Mouse (Mus musculus): ENCODE measurements at regions not wholly inside any gene's neighbourhood (a gene's known extent, or its start where the extent isn't known, plus 50 kb on each side); places are given as distances from the start of the nearest gene placed in this dataset.

DNA sequence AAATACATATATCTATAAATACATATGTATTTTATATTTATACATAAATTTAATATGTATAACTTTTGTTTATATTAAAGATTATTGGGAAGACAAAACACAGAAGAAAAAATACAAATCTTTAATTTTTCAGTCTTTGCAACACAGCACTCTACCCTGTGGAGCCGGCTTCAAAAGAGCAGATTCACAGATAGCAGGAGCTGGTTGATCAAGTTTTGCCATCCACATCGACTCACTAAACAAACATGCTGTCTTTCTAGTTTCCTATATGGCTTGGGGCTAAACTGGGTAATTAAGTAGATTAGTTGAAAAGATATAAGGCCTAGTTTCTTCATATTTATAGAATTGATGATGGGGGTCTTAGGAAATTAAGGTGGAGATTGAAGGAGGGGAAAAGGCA, 311.2 kb upstream of the Marcks start:
- no peak overlapping the region for H3K4me3 ChIP-seq
- no peak overlapping the region for H3K27ac ChIP-seq
- DNase-seq: no peak
- TF ChIP-seq CTCF (IDR thresholded peaks at IDR 0.05): no peak
- TF ChIP-seq POLR2A (IDR thresholded peaks at IDR 0.05; ENCODE audit: insufficient read depth, low read depth, low read length): no peak
- no peak for TF ChIP-seq EP300 (IDR thresholded peaks at IDR 0.05; ENCODE audit: insufficient read depth, low read depth, low read length)
- intact Hi-C loops (cut with DNase I): no loop called here
- WGBS: 90% methylated on average over 2 of the region's 2 CpGs
- H3K79me2 ChIP-seq (replicated peaks; ENCODE audit: control insufficient read depth, insufficient read depth, low read length): no peaks in the 10 kb centered on the region
- H3K27me3 ChIP-seq (ENCODE audit: control insufficient read depth, insufficient read depth, low read length): no peaks in the 10 kb centered on the region
- no peak overlapping the region for H3K9ac ChIP-seq (ENCODE audit: low read depth, low read length)
- no peaks in the 10 kb centered on the region for H3K36me3 ChIP-seq (ENCODE audit: control insufficient read depth, insufficient read depth, low read length)
- peaks cover 3% of the 10 kb centered on the region for H3K4me1 ChIP-seq (ENCODE audit: control insufficient read depth, insufficient read depth, low read length)

DNA sequence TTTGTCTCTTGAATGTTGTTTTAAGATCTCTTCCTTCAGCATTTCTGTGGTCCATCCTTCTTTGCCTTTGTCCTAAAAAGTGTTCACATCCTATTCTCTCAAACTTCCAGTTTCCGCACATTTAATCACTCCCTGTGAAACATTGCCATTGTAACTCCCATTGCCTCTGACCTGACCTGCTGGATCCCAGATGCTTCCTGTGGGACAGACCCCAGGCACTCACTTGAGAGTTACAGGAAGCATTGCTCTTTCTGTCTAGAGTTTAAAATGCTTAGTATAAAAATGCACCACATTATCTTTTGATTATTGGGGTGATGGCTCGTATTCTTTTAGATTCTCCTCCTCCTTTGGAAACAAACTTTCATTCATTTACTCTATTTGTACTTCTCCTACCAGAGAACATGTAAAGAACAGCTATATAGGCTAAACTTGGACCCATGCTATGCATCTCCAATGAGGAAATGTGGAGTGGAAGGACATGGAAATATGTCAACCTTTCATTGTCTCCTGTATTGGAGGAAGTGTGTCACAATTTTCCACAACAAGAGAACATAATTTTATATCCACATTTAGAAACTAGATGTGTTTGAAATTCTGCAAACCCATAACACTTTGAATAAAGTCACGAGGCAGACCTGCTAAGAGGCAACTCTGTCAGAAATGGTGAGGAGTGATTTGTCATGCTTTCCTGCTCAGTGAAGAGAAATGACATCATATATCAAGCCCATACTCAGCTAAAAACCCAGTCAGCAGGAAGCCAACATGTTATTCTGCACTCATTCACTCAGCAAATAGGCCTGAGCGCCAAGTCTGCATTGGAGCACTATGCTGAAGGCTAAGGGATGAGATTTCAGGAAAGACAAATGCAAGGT, 308.8 kb upstream of the Marcks start:
- no peak overlapping the region for H3K4me3 ChIP-seq
- H3K36me3 ChIP-seq (ENCODE audit: control insufficient read depth, insufficient read depth, low read length): no peaks in the 10 kb centered on the region
- TF ChIP-seq CTCF (IDR thresholded peaks at IDR 0.05) (no peak), POLR2A (IDR thresholded peaks at IDR 0.05; ENCODE audit: insufficient read depth, low read depth, low read length) (no peak), EP300 (IDR thresholded peaks at IDR 0.05; ENCODE audit: insufficient read depth, low read depth, low read length) (0 out of 2 replicates have a peak, but pooled peaks have one; percentile 38)
- H3K9ac ChIP-seq (ENCODE audit: low read depth, low read length): no peak overlapping the region
- no peaks in the 10 kb centered on the region for H3K79me2 ChIP-seq (replicated peaks; ENCODE audit: control insufficient read depth, insufficient read depth, low read length)
- H3K27ac ChIP-seq: peak overlapping the region; percentile 52
- H3K4me1 ChIP-seq (ENCODE audit: control insufficient read depth, insufficient read depth, low read length): peaks cover 3% of the 10 kb centered on the region
- intact Hi-C loops (cut with DNase I): no loop called here
- no peaks in the 10 kb centered on the region for H3K27me3 ChIP-seq (ENCODE audit: control insufficient read depth, insufficient read depth, low read length)
- peak in 1 of 2 experiments; percentile 21 for DNase-seq
- WGBS: 43% methylated on average over 4 of the region's 4 CpGs

DNA sequence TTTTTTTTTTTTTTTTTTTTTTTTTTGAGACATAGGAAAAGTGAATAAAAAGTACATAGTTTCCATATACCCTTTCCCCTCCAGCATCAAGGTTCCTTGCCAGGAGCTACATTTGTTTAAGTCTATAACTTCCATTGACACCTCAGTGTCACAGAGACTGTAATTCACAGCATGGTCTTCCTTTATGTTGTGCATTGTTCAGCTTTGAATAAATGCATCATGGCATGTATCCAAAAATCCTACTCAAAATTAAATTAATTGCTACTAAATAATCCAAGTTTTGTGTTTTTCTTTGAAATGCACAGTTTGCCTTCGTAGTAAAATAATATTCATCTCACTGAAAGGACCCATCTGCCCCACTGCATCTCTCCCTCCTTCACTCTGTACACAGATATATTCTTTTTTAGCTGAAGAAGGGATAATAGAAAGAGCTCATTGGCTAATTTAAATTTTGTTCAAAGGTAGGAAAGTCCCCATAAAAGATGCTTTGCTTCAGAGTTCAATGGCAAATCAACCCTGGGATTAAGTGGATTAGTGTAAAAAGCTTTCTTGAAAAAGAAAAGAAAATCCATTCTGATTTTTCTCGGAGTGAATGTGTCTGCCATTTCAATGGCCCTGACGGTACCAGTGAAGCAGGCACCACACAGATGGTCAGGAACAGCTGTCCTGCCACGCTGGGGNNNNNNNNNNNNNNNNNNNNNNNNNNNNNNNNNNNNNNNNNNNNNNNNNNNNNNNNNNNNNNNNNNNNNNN, 301.3 kb upstream of the Marcks start:
- Histone ChIP-seq H3K27ac (no peak overlapping the region), H3K9ac (ENCODE audit: low read depth, low read length) (no peak overlapping the region), H3K27me3 (ENCODE audit: control insufficient read depth, insufficient read depth, low read length) (no peaks in the 10 kb centered on the region), H3K79me2 (replicated peaks; ENCODE audit: control insufficient read depth, insufficient read depth, low read length) (no peaks in the 10 kb centered on the region), H3K36me3 (ENCODE audit: control insufficient read depth, insufficient read depth, low read length) (no peaks in the 10 kb centered on the region), H3K4me3 (no peak overlapping the region), H3K4me1 (ENCODE audit: control insufficient read depth, insufficient read depth, low read length) (no peaks in the 10 kb centered on the region)
- no peak for DNase-seq
- 93% methylated on average over 4 of the region's 4 CpGs for WGBS
- intact Hi-C loops (cut with DNase I): no loop called here
- no peak for TF ChIP-seq CTCF (IDR thresholded peaks at IDR 0.05)
- TF ChIP-seq POLR2A (IDR thresholded peaks at IDR 0.05; ENCODE audit: insufficient read depth, low read depth, low read length): no peak

DNA sequence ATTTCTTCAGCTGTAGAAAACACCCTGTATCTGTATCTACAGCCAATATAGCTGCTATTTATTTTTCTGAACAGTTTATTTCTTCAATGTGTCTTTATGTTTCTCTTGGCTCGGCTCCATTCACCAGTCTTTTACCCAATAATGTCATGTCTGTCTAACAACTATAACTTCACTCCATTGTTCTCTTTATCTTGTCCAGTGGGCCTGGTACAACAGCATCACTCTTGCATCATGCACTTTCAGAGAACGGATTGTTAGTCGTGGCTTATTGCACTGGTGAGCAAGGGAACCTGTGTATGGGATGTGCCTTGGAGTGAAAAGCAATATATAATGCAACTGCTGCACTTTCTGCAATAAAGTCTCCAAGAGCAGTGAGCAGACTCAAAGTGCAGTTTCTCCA, 299.6 kb upstream of the Marcks start:
- TF ChIP-seq EP300 (IDR thresholded peaks at IDR 0.05; ENCODE audit: insufficient read depth, low read depth, low read length) (no peak), CTCF (IDR thresholded peaks at IDR 0.05) (no peak), POLR2A (IDR thresholded peaks at IDR 0.05; ENCODE audit: insufficient read depth, low read depth, low read length) (no peak)
- WGBS: 43% methylated on average over 3 of the region's 3 CpGs
- no peak for DNase-seq
- no peaks in the 10 kb centered on the region for H3K27me3 ChIP-seq (ENCODE audit: control insufficient read depth, insufficient read depth, low read length)
- H3K4me3 ChIP-seq: no peak overlapping the region
- H3K79me2 ChIP-seq (replicated peaks; ENCODE audit: control insufficient read depth, insufficient read depth, low read length): no peaks in the 10 kb centered on the region
- no peaks in the 10 kb centered on the region for H3K4me1 ChIP-seq (ENCODE audit: control insufficient read depth, insufficient read depth, low read length)
- H3K36me3 ChIP-seq (ENCODE audit: control insufficient read depth, insufficient read depth, low read length): no peaks in the 10 kb centered on the region
- intact Hi-C loops (cut with DNase I): no loop called here
- no peak overlapping the region for H3K27ac ChIP-seq
- H3K9ac ChIP-seq (ENCODE audit: low read depth, low read length): no peak overlapping the region

DNA sequence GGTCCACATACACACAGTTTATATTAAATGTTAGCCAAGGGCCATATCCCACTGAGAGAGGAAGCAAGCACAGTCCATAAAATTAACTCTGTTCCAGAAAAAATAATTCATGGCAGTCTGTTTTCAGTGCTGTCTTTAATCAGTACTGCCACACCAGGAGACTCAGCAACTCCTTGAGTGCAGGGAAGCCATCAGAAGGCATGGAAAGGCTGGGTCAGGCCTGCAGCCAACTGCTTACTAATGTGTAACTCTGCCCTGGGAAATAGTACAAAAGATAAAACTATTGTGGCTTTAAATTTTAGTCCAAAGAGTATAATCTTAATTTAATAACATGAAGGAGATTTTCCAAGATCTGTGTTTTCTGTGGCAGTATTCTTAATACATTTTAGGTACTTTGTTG, 298.1 kb upstream of the Marcks start:
- TF ChIP-seq POLR2A (IDR thresholded peaks at IDR 0.05; ENCODE audit: insufficient read depth, low read depth, low read length) (no peak), CTCF (IDR thresholded peaks at IDR 0.05) (no peak), EP300 (IDR thresholded peaks at IDR 0.05; ENCODE audit: insufficient read depth, low read depth, low read length) (no peak)
- Histone ChIP-seq H3K9ac (ENCODE audit: low read depth, low read length) (no peak overlapping the region), H3K4me1 (ENCODE audit: control insufficient read depth, insufficient read depth, low read length) (no peaks in the 10 kb centered on the region), H3K79me2 (replicated peaks; ENCODE audit: control insufficient read depth, insufficient read depth, low read length) (no peaks in the 10 kb centered on the region), H3K4me3 (no peak overlapping the region), H3K27ac (no peak overlapping the region), H3K27me3 (ENCODE audit: control insufficient read depth, insufficient read depth, low read length) (no peaks in the 10 kb centered on the region), H3K36me3 (ENCODE audit: control insufficient read depth, insufficient read depth, low read length) (no peaks in the 10 kb centered on the region)
- intact Hi-C loops (cut with DNase I): no loop called here
- no peak for DNase-seq

DNA sequence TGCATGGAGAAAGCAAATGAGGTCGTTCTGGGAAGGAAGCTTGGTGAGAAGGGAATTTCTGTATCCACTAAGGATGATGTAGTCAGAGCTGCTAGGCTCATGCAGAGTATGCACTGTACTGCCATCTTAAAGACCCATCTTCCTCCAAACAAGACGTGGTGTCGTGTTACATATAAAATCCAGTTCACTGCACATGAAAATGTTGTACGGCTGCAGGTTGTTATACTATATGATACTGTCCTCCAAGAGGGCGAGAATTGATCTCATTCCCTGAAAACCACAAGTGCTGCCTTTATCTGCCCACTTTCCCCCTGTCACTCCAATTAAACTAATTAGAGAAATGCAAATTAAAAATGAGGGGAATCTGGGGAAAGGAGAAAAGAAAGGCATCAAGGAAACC, 295.5 kb upstream of the Marcks start:
- H3K36me3 ChIP-seq (ENCODE audit: control insufficient read depth, insufficient read depth, low read length): no peaks in the 10 kb centered on the region
- intact Hi-C loops (cut with DNase I): no loop called here

More for the DNA sequence above, 295.5 kb upstream of the Marcks start:
- no peak for DNase-seq
- Histone ChIP-seq H3K79me2 (replicated peaks; ENCODE audit: control insufficient read depth, insufficient read depth, low read length) (no peaks in the 10 kb centered on the region), H3K9ac (ENCODE audit: low read depth, low read length) (no peak overlapping the region), H3K4me3 (no peak overlapping the region), H3K27me3 (ENCODE audit: control insufficient read depth, insufficient read depth, low read length) (no peaks in the 10 kb centered on the region), H3K27ac (no peak overlapping the region), H3K4me1 (ENCODE audit: control insufficient read depth, insufficient read depth, low read length) (no peaks in the 10 kb centered on the region)
- WGBS: 82% methylated on average over 5 of the region's 5 CpGs
- TF ChIP-seq POLR2A (IDR thresholded peaks at IDR 0.05; ENCODE audit: insufficient read depth, low read depth, low read length) (no peak), CTCF (IDR thresholded peaks at IDR 0.05) (no peak), EP300 (IDR thresholded peaks at IDR 0.05; ENCODE audit: insufficient read depth, low read depth, low read length) (no peak)
